Mouse (Mus musculus): ENCODE measurements around the gene Zbtb45.

Gene Zbtb45

GRCm38 (mm10) chr7:12998851-12999250, 11.0 kb downstream of the Zbtb45 start, which contains the start of gene Trim28:
Gene Trim28, plus strand, starts transcription at chr7:12999114.
- no peak for DNase-seq (ENCODE audit: low spot score in 2 of 2)

GRCm38 (mm10) chr7:12998053-12998452, 11.8 kb downstream of the Zbtb45 start, which contains the start of gene Slc27a5:
Gene Slc27a5, minus strand, starts transcription at chr7:12998192.
- no peak for DNase-seq (ENCODE audit: low spot score in 2 of 2)

GRCm38 (mm10) chr7:12997230-12997629, 12.6 kb downstream of the Zbtb45 start:
- no peak for DNase-seq (ENCODE audit: low spot score in 2 of 2)

GRCm38 (mm10) chr7:12995862-12996261, 14.0 kb downstream of the Zbtb45 start:
- DNase-seq (ENCODE audit: low spot score in 2 of 2) = no peak

GRCm38 (mm10) chr7:12993148-12993547, 16.7 kb downstream of the Zbtb45 start:
- no peak for DNase-seq (ENCODE audit: low spot score in 2 of 2)

- no peak for DNase-seq (ENCODE audit: low spot score in 2 of 2)
Observed at GRCm38 (mm10) chr7:12992222-12992621, 17.6 kb downstream of the Zbtb45 start.

GRCm38 (mm10) chr7:12987409-12988189, 22.2 kb downstream of the Zbtb45 start:
- no peak for DNase-seq (ENCODE audit: low spot score in 2 of 2)

GRCm38 (mm10) chr7:12986906-12987305, 22.9 kb downstream of the Zbtb45 start:
- DNase-seq (ENCODE audit: low spot score in 2 of 2) = no peak

- DNase-seq (ENCODE audit: low spot score in 2 of 2) = no peak
Observed at GRCm38 (mm10) chr7:12985724-12986123, 24.1 kb downstream of the Zbtb45 start.

GRCm38 (mm10) chr7:12980291-12980690, 29.5 kb downstream of the Zbtb45 start:
- DNase-seq (ENCODE audit: low spot score in 2 of 2) = no peak

GRCm38 (mm10) chr7:12979776-12980175, 30.1 kb downstream of the Zbtb45 start:
- DNase-seq (ENCODE audit: low spot score in 2 of 2) = no peak

- DNase-seq (ENCODE audit: low spot score in 2 of 2) = peak in 1 of 2 experiments; percentile 14
Observed at GRCm38 (mm10) chr7:12978931-12979722, 30.7 kb downstream of the Zbtb45 start.

- peak; percentile 98 for DNase-seq (ENCODE audit: low spot score in 2 of 2)
Observed at GRCm38 (mm10) chr7:12977682-12978389, 32.0 kb downstream of the Zbtb45 start, which contains the start of gene Zfp446. Gene Zfp446, plus strand, starts transcription at chr7:12977848.

GRCm38 (mm10) chr7:12970906-12971305, 38.9 kb downstream of the Zbtb45 start:
- DNase-seq (ENCODE audit: low spot score in 2 of 2) = no peak

GRCm38 (mm10) chr7:12966104-12966845, 43.6 kb downstream of the Zbtb45 start:
- DNase-seq (ENCODE audit: low spot score in 2 of 2) = peak; percentile 47 to 57

- peak; percentile 87 to 90 for DNase-seq (ENCODE audit: low spot score in 2 of 2)
Observed at GRCm38 (mm10) chr7:12965678-12966091, 44.1 kb downstream of the Zbtb45 start, which contains the start of gene Zfp324. Gene Zfp324, plus strand, starts transcription at chr7:12965838.

- DNase-seq (ENCODE audit: low spot score in 2 of 2) = peak; percentile 14 to 50
Observed at GRCm38 (mm10) chr7:12961511-12962141, 48.2 kb downstream of the Zbtb45 start.

GRCm38 (mm10) chr7:12959718-12960117, 50.1 kb downstream of the Zbtb45 start:
- DNase-seq (ENCODE audit: low spot score in 2 of 2) = no peak

GRCm38 (mm10) chr7:12958948-12959347, 50.9 kb downstream of the Zbtb45 start:
- DNase-seq (ENCODE audit: low spot score in 2 of 2) = no peak

- no peak for DNase-seq (ENCODE audit: low spot score in 2 of 2)
Observed at GRCm38 (mm10) chr7:12957511-12957910, 52.3 kb downstream of the Zbtb45 start.

- DNase-seq (ENCODE audit: low spot score in 2 of 2) = no peak
Observed at GRCm38 (mm10) chr7:12954896-12955295, 54.9 kb downstream of the Zbtb45 start.
